Mouse (Mus musculus) liver, embryonic 15.5 days (tissue): Measurements from ENCODE around the gene Olfm1. TPM values are rescaled to one million over a fixed set of nuclear protein-coding genes. Genes with fewer than 3 reads are reported as not detected.

Experiments used
- ATAC-seq: fragments of 200-750 bp; cut with Nextera tagmentation; 2 replicates; pipeline ENCODE4 v1.8.0; 2017; ENCODE audit warnings: moderate number of reproducible peaks, mild to moderate bottlenecking, moderate library complexity; ENCODE audit not compliant: insufficient read depth
- H3K27ac ChIP-seq: fragments of 300-500 bp; sonication (generic); replicated peaks from 2 replicates; pipeline ENCODE4 v1.5.1; 2015; ENCODE audit warnings: mild to moderate bottlenecking, inconsistent platforms
- H3K27me3 ChIP-seq: fragments of 300-500 bp; sonication (generic); 2 replicates; pipeline ENCODE4 v1.6.1; 2015; ENCODE audit warnings: mild to moderate bottlenecking, inconsistent platforms
- H3K36me3 ChIP-seq: fragments of 300-500 bp; sonication (generic); replicated peaks from 2 replicates; pipeline ENCODE4 v1.6.1; 2015; ENCODE audit warnings: moderate library complexity, mild to moderate bottlenecking, inconsistent platforms
- H3K4me1 ChIP-seq: fragments of 300-500 bp; sonication (generic); replicated peaks from 2 replicates; pipeline ENCODE4 v1.6.1; 2015; ENCODE audit warnings: inconsistent platforms
- H3K4me2 ChIP-seq: fragments of 300-500 bp; sonication (generic); 2 replicates; pipeline ENCODE4 v1.6.1; 2015; ENCODE audit warnings: moderate library complexity, mild to moderate bottlenecking, inconsistent platforms
- H3K4me3 ChIP-seq: fragments of 300-500 bp; sonication (generic); replicated peaks from 2 replicates; pipeline ENCODE4 v1.5.1; 2015; ENCODE audit warnings: mild to moderate bottlenecking, inconsistent platforms
- H3K9ac ChIP-seq: fragments of 300-500 bp; sonication (generic); 2 replicates; pipeline ENCODE4 v1.6.1; 2015; ENCODE audit warnings: moderate library complexity, mild to moderate bottlenecking, inconsistent platforms
- H3K9me3 ChIP-seq: fragments of 300-500 bp; sonication (generic); replicated peaks from 2 replicates; pipeline ENCODE4 v1.6.1; 2016; ENCODE audit warnings: inconsistent platforms
- WGBS: fragments of 180-500 bp; shearing (Covaris S2); methylation state at CpG from one replicate; pipeline ENCODE4 v1.1.7; 2015; ENCODE audit warnings: mixed read lengths; ENCODE audit not compliant: insufficient replicate concordance; 5-methylcytosine and 5-hydroxymethylcytosine counted together
- polyA plus RNA-seq: library from polyadenylated mRNA; unstranded; fragments of >200 nt; fragmentation: Nextera tagmentation; extraction: Ambion mirVana; gene quantifications from 2 replicates; pipeline ENCODE4 v1.2.1, GENCODE M21; 2015

Olfm1 gene
- polyA plus RNA-seq, 1 experiment from 2014 or later, result 1.4 TPM

DNA sequence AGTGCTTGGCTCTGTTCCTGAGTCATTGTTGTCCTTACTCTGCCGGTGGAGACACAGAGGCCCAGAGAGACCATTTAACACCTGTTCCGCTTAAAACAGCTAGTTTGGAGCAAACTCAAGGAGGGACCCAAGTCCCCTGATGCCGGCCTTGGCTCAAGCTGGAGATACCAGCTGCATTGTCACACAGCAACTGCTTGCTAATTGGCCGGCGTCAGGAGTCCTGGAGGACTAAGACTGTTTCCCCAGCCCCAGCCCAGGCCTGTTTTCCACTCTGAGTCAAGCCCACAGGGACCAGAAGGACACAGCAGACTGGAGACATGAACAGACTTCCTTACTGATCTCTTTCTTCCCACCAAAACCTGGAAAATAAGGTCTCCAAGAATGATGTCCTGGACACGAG is 43.7 kb downstream of the Olfm1 start:
- H3K9ac ChIP-seq, result no peak overlapping the region
- no peak for ATAC-seq
- no peaks in the 10 kb centered on the region for H3K9me3 ChIP-seq
- H3K4me1 ChIP-seq, result no peaks in the 10 kb centered on the region
- no peak overlapping the region for H3K4me3 ChIP-seq
- 55% methylated on average over 6 of the region's 6 CpGs for WGBS
- H3K27me3 ChIP-seq, result 0 out of 2 replicates have a peak, but pooled peaks cover 6% of the 10 kb centered on the region
- no peaks in the 10 kb centered on the region for H3K36me3 ChIP-seq
- H3K4me2 ChIP-seq, result no peak overlapping the region
- H3K27ac ChIP-seq, result no peak overlapping the region

DNA sequence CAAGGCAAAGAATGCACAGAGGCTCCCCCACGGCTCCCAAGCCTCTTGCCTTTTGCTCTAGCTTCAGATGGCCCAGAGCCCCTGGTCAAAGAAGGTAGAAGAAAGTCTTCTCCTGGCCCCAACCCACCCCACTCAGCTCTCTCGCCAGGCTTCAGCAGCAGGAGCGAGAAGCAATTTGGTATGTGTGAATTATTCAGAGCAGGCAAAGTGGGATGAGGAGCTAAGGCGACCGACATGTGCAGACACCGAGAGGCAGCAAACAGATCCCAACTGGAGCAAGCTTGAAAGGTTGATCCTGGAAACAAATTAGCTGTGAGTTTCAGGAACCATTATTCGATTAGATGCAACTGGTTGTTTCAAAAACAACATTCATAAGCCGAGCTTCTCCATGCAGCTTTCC is 46.8 kb downstream of the Olfm1 start:
- Histone ChIP-seq H3K9me3 (no peaks in the 10 kb centered on the region), H3K27ac (no peak overlapping the region), H3K4me3 (no peak overlapping the region), H3K36me3 (no peaks in the 10 kb centered on the region), H3K4me1 (no peaks in the 10 kb centered on the region), H3K9ac (no peak overlapping the region), H3K4me2 (no peak overlapping the region), H3K27me3 (0 out of 2 replicates have a peak, but pooled peaks cover 11% of the 10 kb centered on the region)
- 51% methylated on average over 8 of the region's 8 CpGs for WGBS
- ATAC-seq, result no peak

DNA sequence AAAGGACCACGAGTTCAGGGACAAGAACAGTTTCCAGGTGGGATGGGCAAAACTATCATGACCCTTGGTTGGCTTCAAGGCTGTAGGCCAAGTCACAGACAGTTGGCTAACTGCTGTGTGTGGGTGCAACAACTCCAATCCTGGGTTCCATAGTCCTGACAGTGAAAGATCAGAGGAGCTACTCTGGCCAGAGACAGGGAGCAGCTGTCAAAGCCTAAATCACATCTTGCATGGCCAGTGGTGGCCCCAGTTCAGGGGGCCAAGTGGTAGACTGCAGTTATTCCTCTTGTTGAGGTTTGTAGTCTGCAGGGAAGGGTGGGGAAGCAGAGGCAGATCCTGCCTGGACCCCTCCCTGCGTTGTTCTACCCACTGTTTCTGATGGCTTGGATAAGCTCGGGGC is 48.1 kb downstream of the Olfm1 start:
- 43% methylated on average over 3 of the region's 3 CpGs for WGBS
- H3K4me1 ChIP-seq, result no peaks in the 10 kb centered on the region
- ATAC-seq, result no peak
- 0 out of 2 replicates have a peak, but pooled peaks cover 11% of the 10 kb centered on the region for H3K27me3 ChIP-seq
- no peak overlapping the region for H3K4me3 ChIP-seq
- H3K4me2 ChIP-seq, result no peak overlapping the region
- H3K9ac ChIP-seq, result no peak overlapping the region
- no peak overlapping the region for H3K27ac ChIP-seq
- no peaks in the 10 kb centered on the region for H3K36me3 ChIP-seq
- H3K9me3 ChIP-seq, result no peaks in the 10 kb centered on the region

DNA sequence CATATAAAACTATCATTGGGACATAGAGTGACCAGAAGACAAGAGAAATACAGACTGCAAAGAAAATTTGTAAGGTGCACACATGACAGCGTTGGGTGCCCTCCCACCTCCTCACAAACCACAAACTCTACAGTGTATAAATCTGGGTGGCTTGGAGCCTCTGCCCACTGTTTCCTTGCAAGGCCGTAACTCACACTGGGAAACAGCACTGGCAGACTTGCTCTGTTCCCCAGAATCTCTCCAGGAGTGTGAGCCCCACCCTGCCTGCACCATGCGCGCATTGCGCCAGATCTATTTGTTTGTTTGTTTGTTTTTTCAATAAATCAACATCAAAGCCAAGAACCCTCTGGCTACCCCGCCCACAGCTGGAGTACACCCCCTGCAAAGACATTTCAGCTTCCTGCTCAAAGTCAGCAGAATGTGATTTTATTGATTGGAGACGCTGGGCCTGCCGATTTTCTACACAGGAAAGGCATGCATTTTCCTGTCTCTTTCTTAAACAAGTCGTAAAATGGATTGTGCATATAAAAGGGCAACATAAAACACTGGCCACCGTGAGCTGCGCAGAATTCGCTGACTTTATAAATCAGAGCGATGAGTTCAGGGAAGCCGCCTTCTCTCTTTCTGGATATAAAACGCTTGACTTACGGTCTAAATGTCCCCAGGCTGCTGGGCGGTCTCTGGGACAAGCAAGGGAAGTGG is 48.9 kb downstream of the Olfm1 start:
- Histone ChIP-seq H3K9ac (no peak overlapping the region), H3K4me2 (no peak overlapping the region), H3K36me3 (no peaks in the 10 kb centered on the region), H3K27me3 (0 out of 2 replicates have a peak, but pooled peaks cover 7% of the 10 kb centered on the region), H3K9me3 (no peaks in the 10 kb centered on the region), H3K27ac (no peak overlapping the region), H3K4me3 (no peak overlapping the region), H3K4me1 (no peaks in the 10 kb centered on the region)
- no peak for ATAC-seq
- 38% methylated on average over 17 of the region's 17 CpGs for WGBS

DNA sequence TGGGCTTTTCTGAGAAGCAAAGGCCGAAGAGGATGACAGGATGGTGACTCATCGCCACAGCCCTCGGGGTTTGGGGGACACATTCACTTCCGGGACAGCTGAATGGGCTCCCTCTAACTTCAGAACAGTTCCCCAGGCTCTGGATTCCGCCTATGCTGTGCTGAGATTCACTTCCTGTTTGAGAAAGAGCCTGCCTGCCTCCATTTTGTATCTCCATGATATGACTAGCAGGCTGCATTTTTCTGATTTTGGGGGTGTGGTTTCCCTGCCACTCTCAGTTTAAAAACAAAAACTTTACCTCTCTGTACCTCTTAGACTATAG is 49.4 kb downstream of the Olfm1 start:
- no peak overlapping the region for H3K4me2 ChIP-seq
- no peak overlapping the region for H3K27ac ChIP-seq
- H3K27me3 ChIP-seq, result 0 out of 2 replicates have a peak, but pooled peaks cover 5% of the 10 kb centered on the region
- H3K4me1 ChIP-seq, result no peaks in the 10 kb centered on the region
- H3K4me3 ChIP-seq, result no peak overlapping the region
- ATAC-seq, result no peak
- 18% methylated on average over 5 of the region's 5 CpGs for WGBS
- no peaks in the 10 kb centered on the region for H3K36me3 ChIP-seq
- no peaks in the 10 kb centered on the region for H3K9me3 ChIP-seq
- H3K9ac ChIP-seq, result no peak overlapping the region

DNA sequence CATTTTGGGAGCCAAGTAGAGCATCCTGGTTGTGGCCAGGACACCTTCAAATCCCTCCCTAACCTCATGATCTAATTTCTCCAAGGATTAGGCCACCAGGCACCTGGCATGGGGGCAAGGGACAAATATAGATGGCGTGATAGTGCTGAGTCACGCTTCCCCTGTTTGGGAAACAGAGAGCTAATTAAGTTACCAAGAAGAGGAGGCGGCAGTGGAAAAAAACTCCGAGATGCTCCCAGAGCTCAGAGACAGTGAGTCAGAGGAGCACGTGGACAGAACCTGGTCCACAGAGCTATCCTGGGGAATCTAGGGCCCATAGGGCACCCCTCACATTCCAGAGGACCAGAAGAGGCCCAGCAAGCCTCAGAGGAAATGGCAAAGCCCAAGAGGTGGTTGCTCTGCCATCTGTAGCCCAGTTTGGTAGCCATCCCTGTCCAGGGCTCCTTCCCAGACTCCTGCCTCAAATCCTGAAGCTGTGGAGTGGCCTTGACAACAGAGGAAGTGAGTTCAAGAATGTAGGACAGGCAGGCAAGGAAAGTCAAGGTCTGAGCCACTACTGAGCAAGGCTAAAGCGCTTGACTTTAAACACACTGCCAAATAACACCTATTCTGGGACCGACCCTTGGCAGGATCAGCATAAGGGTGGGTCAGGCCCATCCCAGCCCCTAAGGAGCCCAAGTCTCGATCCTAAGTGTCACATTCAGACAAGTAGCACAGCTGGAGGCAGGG is 52.0 kb downstream of the Olfm1 start:
- no peaks in the 10 kb centered on the region for H3K9me3 ChIP-seq
- no peaks in the 10 kb centered on the region for H3K36me3 ChIP-seq
- H3K4me1 ChIP-seq, result no peaks in the 10 kb centered on the region
- WGBS, result 37% methylated on average over 8 of the region's 8 CpGs
- H3K9ac ChIP-seq, result no peak overlapping the region
- no peak overlapping the region for H3K4me3 ChIP-seq
- no peak overlapping the region for H3K27ac ChIP-seq
- ATAC-seq, result no peak
- H3K4me2 ChIP-seq, result no peak overlapping the region
- H3K27me3 ChIP-seq, result 0 out of 2 replicates have a peak, but pooled peaks cover 5% of the 10 kb centered on the region

DNA sequence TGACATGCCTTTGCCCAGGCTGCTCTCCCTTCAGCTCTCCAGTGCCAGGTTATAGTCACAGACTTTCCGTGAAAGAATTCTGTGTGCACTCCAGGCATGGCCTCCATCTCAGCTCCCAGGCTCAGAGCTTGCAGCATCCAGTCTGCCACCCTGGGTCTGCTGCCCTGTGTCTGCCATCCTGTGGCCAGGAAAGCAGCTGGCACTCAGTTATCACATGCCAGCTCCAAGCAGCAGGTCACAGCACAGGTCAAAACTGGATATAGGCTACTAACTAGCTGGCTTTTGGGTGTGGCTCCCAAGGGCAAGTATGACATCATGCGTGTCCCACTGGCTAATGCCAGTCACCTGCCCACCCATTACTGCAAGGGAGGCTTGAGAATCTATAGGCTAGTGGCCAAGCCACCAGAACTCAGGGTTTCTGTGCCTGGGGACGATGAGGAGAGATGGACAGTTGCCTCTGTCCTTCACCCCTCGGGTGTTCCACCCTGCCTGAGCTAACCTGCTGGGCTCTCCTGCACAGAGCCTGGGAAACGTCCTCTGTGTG is 53.4 kb downstream of the Olfm1 start:
- no peak overlapping the region for H3K4me2 ChIP-seq
- no peaks in the 10 kb centered on the region for H3K9me3 ChIP-seq
- H3K27me3 ChIP-seq, result 0 out of 2 replicates have a peak, but pooled peaks cover 5% of the 10 kb centered on the region
- no peaks in the 10 kb centered on the region for H3K4me1 ChIP-seq
- H3K36me3 ChIP-seq, result no peaks in the 10 kb centered on the region
- no peak overlapping the region for H3K4me3 ChIP-seq
- WGBS, result 45% methylated on average over 5 of the region's 5 CpGs
- H3K27ac ChIP-seq, result no peak overlapping the region
- ATAC-seq, result no peak
- no peak overlapping the region for H3K9ac ChIP-seq

DNA sequence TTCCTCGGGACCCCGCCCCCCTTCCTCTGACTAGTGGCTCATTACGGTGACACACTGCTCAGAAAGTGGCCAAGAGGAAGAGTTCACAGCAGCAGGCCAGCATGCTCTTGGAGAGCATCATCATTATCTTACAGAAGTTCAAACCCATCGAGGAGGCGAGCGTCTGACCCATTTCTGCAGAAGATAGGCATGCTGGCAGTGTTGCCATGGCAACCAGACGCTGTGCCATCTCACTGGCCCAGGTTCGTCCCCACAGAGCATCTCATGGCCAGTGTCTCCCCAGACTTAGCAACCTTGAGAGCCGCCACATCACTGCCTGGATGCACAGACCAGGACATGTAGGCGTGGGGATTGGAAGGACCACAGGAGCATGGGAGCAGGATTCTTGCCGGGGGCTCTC is 54.3 kb downstream of the Olfm1 start:
- H3K36me3 ChIP-seq, result no peaks in the 10 kb centered on the region
- ATAC-seq, result no peak
- no peaks in the 10 kb centered on the region for H3K4me1 ChIP-seq
- no peak overlapping the region for H3K4me3 ChIP-seq
- no peaks in the 10 kb centered on the region for H3K9me3 ChIP-seq
- WGBS, result 70% methylated on average over 11 of the region's 11 CpGs
- no peak overlapping the region for H3K4me2 ChIP-seq
- H3K27ac ChIP-seq, result no peak overlapping the region
- 0 out of 2 replicates have a peak, but pooled peaks cover 3% of the 10 kb centered on the region for H3K27me3 ChIP-seq
- no peak overlapping the region for H3K9ac ChIP-seq

DNA sequence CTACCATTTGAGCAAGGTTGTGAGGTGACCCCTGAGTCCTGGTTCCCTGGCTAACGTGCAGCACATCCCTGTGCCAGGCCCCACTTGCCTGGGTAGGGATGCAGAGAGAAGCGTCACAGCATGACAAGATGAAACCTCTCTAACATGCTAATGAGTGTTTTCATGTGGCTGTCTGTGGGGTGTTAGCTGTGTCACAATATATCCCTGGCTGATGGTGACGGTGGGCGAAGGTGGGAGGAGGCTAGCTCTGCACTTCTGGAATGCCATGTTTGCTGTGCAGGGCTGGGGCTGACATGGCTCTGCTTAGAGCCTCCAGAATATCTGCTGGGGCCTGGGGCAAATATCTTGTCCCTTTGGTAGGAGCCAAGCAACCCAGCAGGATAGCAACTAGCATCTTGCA is 59.8 kb downstream of the Olfm1 start:
- Histone ChIP-seq H3K9ac (no peak overlapping the region), H3K36me3 (no peaks in the 10 kb centered on the region), H3K9me3 (no peaks in the 10 kb centered on the region), H3K4me3 (no peak overlapping the region), H3K4me2 (no peak overlapping the region), H3K4me1 (no peaks in the 10 kb centered on the region), H3K27me3 (0 out of 2 replicates have a peak, but pooled peaks cover 5% of the 10 kb centered on the region), H3K27ac (no peak overlapping the region)
- ATAC-seq, result no peak
- WGBS, result 67% methylated on average over 4 of the region's 4 CpGs

DNA sequence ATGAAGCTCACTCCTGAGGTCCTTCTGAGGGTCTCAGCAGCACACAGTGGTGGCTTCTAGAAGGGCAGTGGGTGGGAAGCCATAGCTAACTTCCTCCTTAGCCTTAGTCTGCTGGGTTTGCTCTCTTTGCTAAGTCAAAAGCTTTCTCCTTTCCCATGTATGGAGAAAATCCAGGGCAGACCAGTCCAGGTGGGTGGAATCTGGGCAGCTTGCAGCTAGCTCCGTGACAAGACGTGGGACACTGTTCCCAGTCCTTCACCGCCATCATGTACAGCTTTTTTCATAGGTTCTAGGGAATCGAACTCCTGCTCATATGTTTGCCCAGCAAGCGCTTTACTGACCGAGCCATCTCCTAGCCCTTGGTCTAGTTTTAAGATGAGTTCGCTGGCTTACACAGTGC is 63.2 kb downstream of the Olfm1 start:
- Histone ChIP-seq H3K9ac (no peak overlapping the region), H3K27me3 (0 out of 2 replicates have a peak, but pooled peaks cover 5% of the 10 kb centered on the region), H3K4me3 (no peak overlapping the region), H3K36me3 (no peaks in the 10 kb centered on the region), H3K27ac (no peak overlapping the region), H3K4me2 (no peak overlapping the region), H3K9me3 (no peaks in the 10 kb centered on the region), H3K4me1 (no peaks in the 10 kb centered on the region)
- WGBS, result 70% methylated on average over 7 of the region's 7 CpGs
- no peak for ATAC-seq

DNA sequence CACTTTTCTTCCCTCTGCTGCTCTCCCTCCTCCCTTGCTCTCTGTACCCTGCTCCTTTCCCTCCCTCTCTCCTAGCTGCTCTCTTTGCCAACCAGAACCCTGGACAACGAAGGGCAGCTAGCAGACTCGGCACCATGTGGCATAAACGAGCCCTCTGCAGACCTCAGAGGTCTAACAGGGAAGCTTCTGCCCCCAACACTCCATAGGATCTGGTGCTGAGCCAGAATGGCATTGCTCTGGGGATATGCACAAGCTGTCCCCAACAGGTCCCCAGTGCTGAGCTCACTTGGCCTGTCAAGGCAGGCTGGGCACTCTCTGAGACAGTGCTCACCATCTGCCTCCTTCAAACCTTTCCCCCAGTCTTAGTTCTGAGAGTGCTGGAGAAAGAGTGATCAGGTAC is 68.6 kb downstream of the Olfm1 start:
- no peaks in the 10 kb centered on the region for H3K36me3 ChIP-seq
- no peak overlapping the region for H3K9ac ChIP-seq
- no peaks in the 10 kb centered on the region for H3K4me1 ChIP-seq
- no peaks in the 10 kb centered on the region for H3K27me3 ChIP-seq
- no peak overlapping the region for H3K27ac ChIP-seq
- no peak overlapping the region for H3K4me2 ChIP-seq
- no peak overlapping the region for H3K4me3 ChIP-seq
- H3K9me3 ChIP-seq, result no peaks in the 10 kb centered on the region
- no peak for ATAC-seq
- WGBS, result 38% methylated on average over 3 of the region's 3 CpGs
